Mouse (Mus musculus) thymus, adult 2 months (tissue): ENCODE results near the gene Bach1. TPM values are rescaled to one million over a fixed set of nuclear protein-coding genes. Genes with fewer than 3 reads are reported as not detected.

ENCODE experiments used
- DNase-seq: peaks from one replicate; pipeline ENCODE4 v3.0.0; 2021
- H3K27ac ChIP-seq: fragments of 200-500 bp; 2 replicates; pipeline ENCODE4 v1.5.1; 2012; ENCODE audit warnings: low read length, control low read depth; ENCODE audit not compliant: control insufficient read depth, insufficient read depth
- H3K27me3 ChIP-seq: fragments of 200-500 bp; 2 replicates; pipeline ENCODE4 v1.6.1; 2012; ENCODE audit warnings: mild to moderate bottlenecking, low read length, moderate library complexity, mixed read lengths; ENCODE audit not compliant: control insufficient read depth, insufficient read depth
- H3K36me3 ChIP-seq: fragments of 200-500 bp; 2 replicates; pipeline ENCODE4 v1.6.1; 2012; ENCODE audit warnings: mild to moderate bottlenecking, low read length, moderate library complexity; ENCODE audit not compliant: control insufficient read depth, insufficient read depth
- H3K4me1 ChIP-seq: fragments of 200-500 bp; replicated peaks from 2 replicates; pipeline ENCODE4 v1.6.1; 2012; ENCODE audit warnings: low read length; ENCODE audit not compliant: control insufficient read depth, insufficient read depth
- H3K4me3 ChIP-seq: fragments of 200-500 bp; 2 replicates; pipeline ENCODE4 v1.5.1; 2012; ENCODE audit warnings: mild to moderate bottlenecking, low read length, control low read depth, moderate library complexity; ENCODE audit not compliant: control insufficient read depth, insufficient read depth
- CTCF ChIP-seq: fragments of 200-500 bp; IDR thresholded peaks from 2 replicates; pipeline ENCODE4 v1.5.1; 2012; ENCODE audit warnings: mild to moderate bottlenecking, control low read depth, low read length, moderate library complexity, borderline replicate concordance; ENCODE audit not compliant: control insufficient read depth, poor library complexity, insufficient read depth; ENCODE audit errors: extremely low read depth
- POLR2A ChIP-seq: fragments of 200-500 bp; IDR thresholded peaks from 2 replicates; pipeline ENCODE4 v1.6.1; 2012; ENCODE audit warnings: mild to moderate bottlenecking, low read length, control low read depth, moderate library complexity; ENCODE audit not compliant: control insufficient read depth, poor library complexity, insufficient read depth; ENCODE audit errors: extremely low read depth
- WGBS: fragments of 180-500 bp; shearing (Covaris S2); methylation state at CpG from one replicate; pipeline ENCODE4 v1.1.7; 2018; 5-methylcytosine and 5-hydroxymethylcytosine counted together
- polyA plus RNA-seq: library from polyadenylated mRNA; depleted of rRNA; stranded (reverse); fragments of >200 nt; gene quantifications from 2 replicates; pipeline ENCODE4 v1.2.3, GENCODE M21; 2012; rRNA removed

Gene Bach1
- polyA plus RNA-seq, 1 experiment: 40.2 TPM

DNA sequence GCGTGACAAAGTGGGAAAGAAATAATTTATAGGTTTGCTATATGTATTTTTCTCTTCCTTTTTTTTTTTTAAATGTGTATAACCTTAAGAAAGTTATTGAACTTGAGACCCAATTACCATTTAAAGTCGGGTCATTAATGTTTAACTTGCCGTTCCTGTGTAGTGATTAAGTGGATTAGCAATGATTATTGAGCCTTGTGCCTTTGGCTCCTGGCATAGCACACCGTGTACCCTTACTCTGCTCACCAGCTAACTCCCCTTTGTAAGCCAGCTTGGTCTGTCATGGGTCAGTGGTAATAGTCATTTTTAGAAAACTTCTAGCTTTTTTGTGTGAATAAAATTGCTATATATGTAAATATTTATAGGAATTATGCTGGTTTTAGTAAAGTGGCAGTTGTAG, 73.2 kb downstream of the Bach1 start:
- Histone ChIP-seq H3K27me3 (no peaks in the 10 kb centered on the region), H3K27ac (no peak overlapping the region), H3K4me3 (no peak overlapping the region), H3K36me3 (no peaks in the 10 kb centered on the region), H3K4me1 (peaks cover 3% of the 10 kb centered on the region; the same call in 1 of the 2 replicates)
- TF ChIP-seq POLR2A (no peak), CTCF (no peak)
- WGBS: 92% methylated on average over 4 of the region's 4 CpGs
- no peak for DNase-seq

- peak; percentile 58 for DNase-seq
- Histone ChIP-seq H3K4me1 (peaks cover 9% of the 10 kb centered on the region), H3K27me3 (no peaks in the 10 kb centered on the region), H3K27ac (no peak overlapping the region), H3K4me3 (no peak overlapping the region), H3K36me3 (no peaks in the 10 kb centered on the region)
- 73% methylated on average over 3 of the region's 3 CpGs for WGBS
- TF ChIP-seq CTCF (no peak), POLR2A (no peak)
Measured at GRCm38 (mm10) chr16:87774398-87774797, 75.7 kb downstream of the Bach1 start.

- 34% methylated on average over 4 of the region's 4 CpGs for WGBS
- no peak overlapping the region for H3K4me3 ChIP-seq
Measured at GRCm38 (mm10) chr16:87777373-87777772, 78.6 kb downstream of the Bach1 start.

DNA sequence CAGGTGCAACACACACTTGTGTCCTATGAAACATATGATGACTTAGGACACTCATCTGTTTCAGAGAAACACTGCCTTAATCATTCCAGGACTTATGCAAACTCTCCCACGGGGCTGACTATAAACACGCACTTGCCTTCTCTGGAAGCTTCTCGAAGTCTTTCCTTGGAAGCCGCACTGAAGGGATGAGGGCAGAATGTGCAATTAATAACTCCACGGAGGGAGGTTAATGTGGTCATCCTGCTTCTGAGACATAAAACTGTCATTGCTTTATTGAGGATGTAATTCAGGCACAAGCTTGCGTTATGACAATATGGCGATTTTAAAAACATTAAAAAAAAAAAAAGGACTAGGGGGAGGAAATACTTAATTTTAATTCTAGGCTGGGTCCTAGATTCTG, 82.9 kb downstream of the Bach1 start:
- no peaks in the 10 kb centered on the region for H3K27me3 ChIP-seq
- no peaks in the 10 kb centered on the region for H3K36me3 ChIP-seq
- H3K27ac ChIP-seq: no peak overlapping the region
- DNase-seq: no peak
- H3K4me3 ChIP-seq: no peak overlapping the region
- TF ChIP-seq CTCF (no peak), POLR2A (no peak)
- H3K4me1 ChIP-seq: peaks cover 8% of the 10 kb centered on the region
- WGBS: 86% methylated on average over 7 of the region's 7 CpGs

More at GRCm38 (mm10) chr16:87777373-87777772, 78.6 kb downstream of the Bach1 start:
- peak; percentile 18 for DNase-seq
- Histone ChIP-seq H3K36me3 (no peaks in the 10 kb centered on the region), H3K27me3 (no peaks in the 10 kb centered on the region), H3K27ac (no peak overlapping the region), H3K4me1 (peaks cover 9% of the 10 kb centered on the region)
- TF ChIP-seq POLR2A: no peak

Other genes starting within 250 kb of the Bach1 start
- 17.4 and 26.8 TPM in 2 replicates for gene Usp16, start 244.2 kb upstream of the Bach1 start, polyA plus RNA-seq
- 36.1 and 37.7 TPM in 2 replicates for gene Cct8, start 203.1 kb upstream of the Bach1 start, polyA plus RNA-seq
- 3.9 and 4.1 TPM in 2 replicates for gene Map3k7cl, start 145.6 kb upstream of the Bach1 start, polyA plus RNA-seq